ENCODE assay signal across 13 mouse cellular contexts in genomic region chr8:127157087-127157486, GRCm38 (mm10).
DNase-seq lines count a peak whose midpoint lies in the region; ATAC-seq and TF ChIP-seq lines count a peak whose summit lies in the region.
"Had no signal": no experiment of that assay in that cellular context is flagged by ENCODE, and none has a peak within 500 bp of the region (broad histone marks: within the 10 kb centered on the region; RNA-seq: fewer than 3 reads in every experiment).

No protein-coding gene starts in this region.

- WGBS in lung, postnatal 0 days, result 35% methylated on average over 8 of the region's 8 CpGs
- WGBS in heart, embryonic 14.5 days, result 18% methylated on average over 8 of the region's 8 CpGs
- 71% methylated on average over 8 of the region's 8 CpGs for WGBS in midbrain, embryonic 16.5 days
- WGBS in forebrain, postnatal 0 days, result 44% methylated on average over 8 of the region's 8 CpGs

- no peaks in the 10 kb centered on the region for H3K9me3 ChIP-seq in lung, postnatal 0 days (ENCODE audit: low read length)
- H3K9me3 ChIP-seq in heart, embryonic 14.5 days (ENCODE audit: control insufficient read depth, low read length), result no peaks in the 10 kb centered on the region
- H3K9me3 ChIP-seq in midbrain, embryonic 16.5 days (replicated peaks; ENCODE audit: control insufficient read depth, low read length, poor library complexity, severe bottlenecking), result no peaks in the 10 kb centered on the region
- H3K9me3 ChIP-seq in forebrain, postnatal 0 days (ENCODE audit: low read length), result no peaks in the 10 kb centered on the region
- H3K9me3 ChIP-seq: hindbrain, embryonic 10.5 days; intestine, embryonic 15.5 days; midbrain, embryonic 12.5 days had no signal

- no peaks in the 10 kb centered on the region for H3K36me3 ChIP-seq in lung, postnatal 0 days (ENCODE audit: insufficient read depth, low read length)
- no peaks in the 10 kb centered on the region for H3K36me3 ChIP-seq in heart, embryonic 14.5 days (ENCODE audit: control insufficient read depth, insufficient read depth, low read length)
- no peaks in the 10 kb centered on the region for H3K36me3 ChIP-seq in midbrain, embryonic 16.5 days (ENCODE audit: control insufficient read depth, insufficient read depth, low read length)
- H3K36me3 ChIP-seq in forebrain, postnatal 0 days (ENCODE audit: insufficient read depth), result no peaks in the 10 kb centered on the region
- H3K36me3 ChIP-seq: intestine, embryonic 15.5 days; midbrain, embryonic 12.5 days had no signal

- no peaks in the 10 kb centered on the region for H3K27me3 ChIP-seq in lung, postnatal 0 days (replicated peaks; ENCODE audit: insufficient read depth, low read length)
- no peaks in the 10 kb centered on the region for H3K27me3 ChIP-seq in heart, embryonic 14.5 days (ENCODE audit: control insufficient read depth, insufficient read depth, low read length)
- H3K27me3 ChIP-seq in midbrain, embryonic 16.5 days (ENCODE audit: control insufficient read depth, insufficient read depth, low read depth, low read length), result no peaks in the 10 kb centered on the region
- H3K27me3 ChIP-seq in forebrain, postnatal 0 days (ENCODE audit: insufficient read depth, low read length), result no peaks in the 10 kb centered on the region
- H3K27me3 ChIP-seq: intestine, embryonic 15.5 days; midbrain, embryonic 12.5 days had no signal

- no peak for TF ChIP-seq CTCF in gastrocnemius, adult 2 months (IDR thresholded peaks at IDR 0.05)
- no peak for TF ChIP-seq CTCF in lung, postnatal 0 days (IDR thresholded peaks at IDR 0.05)
- TF ChIP-seq CTCF in forebrain, postnatal 0 days (IDR thresholded peaks at IDR 0.05; ENCODE audit: low read depth), result no peak

- ATAC-seq in lung, postnatal 0 days, result no peak
- no peak for ATAC-seq in heart, embryonic 14.5 days (ENCODE audit: insufficient number of reproducible peaks, insufficient read depth, low FRiP score, low read depth)
- no peak for ATAC-seq in midbrain, embryonic 16.5 days
- ATAC-seq in forebrain, postnatal 0 days, result no peak
- ATAC-seq: intestine, embryonic 15.5 days; liver, postnatal 0 days had no signal

- intact Hi-C loops in gastrocnemius, postnatal 14 days (cut with DNase I; ENCODE audit: low total_unique reads), result no loop called here
- intact Hi-C loops in gastrocnemius, adult 2 months (cut with DNase I), result no loop called here

- H3K4me1 ChIP-seq in lung, postnatal 0 days (ENCODE audit: insufficient read depth, low read depth, low read length), result no peaks in the 10 kb centered on the region; the same call in 1 of the 2 replicates
- H3K4me1 ChIP-seq in heart, embryonic 14.5 days (ENCODE audit: control insufficient read depth in 2 of 2, insufficient read depth in 2 of 2, low read length in 2 of 2), result peaks cover 7 to 34% of the 10 kb centered on the region in 2 experiments
- no peaks in the 10 kb centered on the region for H3K4me1 ChIP-seq in midbrain, embryonic 16.5 days (ENCODE audit: control insufficient read depth, insufficient read depth, low read length)
- H3K4me1 ChIP-seq in forebrain, postnatal 0 days (ENCODE audit: insufficient read depth), result no peaks in the 10 kb centered on the region

- no peak overlapping the region for H3K27ac ChIP-seq in gastrocnemius, adult 2 months
- H3K27ac ChIP-seq in lung, postnatal 0 days (ENCODE audit: low read length), result no peak overlapping the region
- H3K27ac ChIP-seq in heart, embryonic 14.5 days (replicated peaks in 1 of 2; ENCODE audit: control insufficient read depth in 1 of 2, insufficient read depth in 1 of 2, low read depth in 2 of 2, low read length in 2 of 2), result peak overlapping the region in 1 of 2 experiments; percentile 53; a peak in 1 of 4 replicates
- H3K27ac ChIP-seq in midbrain, embryonic 16.5 days (ENCODE audit: low read length), result no peak overlapping the region
- H3K27ac ChIP-seq in forebrain, postnatal 0 days (ENCODE audit: low read depth, low read length), result no peak overlapping the region
- H3K27ac ChIP-seq: hindbrain, embryonic 10.5 days; intestine, embryonic 15.5 days; midbrain, embryonic 12.5 days had no signal

- H3K4me3 ChIP-seq in gastrocnemius, adult 2 months, result no peak overlapping the region
- no peak overlapping the region for H3K4me3 ChIP-seq in lung, postnatal 0 days (ENCODE audit: low read depth, low read length)
- no peak overlapping the region for H3K4me3 ChIP-seq in heart, embryonic 14.5 days (ENCODE audit: control insufficient read depth in 1 of 2, insufficient read depth in 1 of 2, low read depth in 1 of 2, low read length in 2 of 2)
- H3K4me3 ChIP-seq in midbrain, embryonic 16.5 days (ENCODE audit: low read depth, low read length), result no peak overlapping the region
- H3K4me3 ChIP-seq in forebrain, postnatal 0 days (ENCODE audit: low read depth, low read length), result no peak overlapping the region
- H3K4me3 ChIP-seq: hindbrain, embryonic 10.5 days; intestine, embryonic 15.5 days; midbrain, embryonic 12.5 days had no signal

- TF ChIP-seq EP300 in lung, postnatal 0 days (IDR thresholded peaks at IDR 0.05), result no peak

- H3K9ac ChIP-seq in lung, postnatal 0 days (replicated peaks; ENCODE audit: low read depth), result no peak overlapping the region
- H3K9ac ChIP-seq in heart, embryonic 14.5 days (ENCODE audit: low read length), result no peak overlapping the region
- no peak overlapping the region for H3K9ac ChIP-seq in midbrain, embryonic 16.5 days (ENCODE audit: low read depth, low read length)
- no peak overlapping the region for H3K9ac ChIP-seq in forebrain, postnatal 0 days
- H3K9ac ChIP-seq: intestine, embryonic 15.5 days; liver, postnatal 0 days; midbrain, embryonic 12.5 days had no signal

- H3K4me2 ChIP-seq in lung, postnatal 0 days (replicated peaks; ENCODE audit: low read depth, low read length), result no peak overlapping the region
- H3K4me2 ChIP-seq in heart, embryonic 14.5 days (ENCODE audit: low read length), result peak overlapping the region; percentile 14
- H3K4me2 ChIP-seq in midbrain, embryonic 16.5 days (ENCODE audit: low read length), result no peak overlapping the region
- no peak overlapping the region for H3K4me2 ChIP-seq in forebrain, postnatal 0 days (ENCODE audit: low read depth)
- H3K4me2 ChIP-seq: intestine, embryonic 15.5 days; midbrain, embryonic 12.5 days had no signal

- peak; percentile 18 for DNase-seq in gastrocnemius, postnatal 14 days
- no peak for DNase-seq in gastrocnemius, adult 2 months
- peak; percentile 55 for DNase-seq in lung, postnatal 0 days (ENCODE audit: low spot score)
- DNase-seq in lung, postnatal 25 days (ENCODE audit: low spot score), result no peak
- DNase-seq in ovary, postnatal 36 days (ENCODE audit: low spot score), result peak; percentile 20
- no peak for DNase-seq in forebrain, postnatal 0 days
- DNase-seq: liver, postnatal 0 days; retina, postnatal 1 day had no signal

Comparison
In these comparisons a context has a peak if more than half of its experiments do, and no peak if none do; other contexts are left out.
1. DNase-seq: peak in gastrocnemius, postnatal 14 days (single experiment), lung, postnatal 0 days (single experiment) and ovary, postnatal 36 days (single experiment); none in gastrocnemius, adult 2 months (single experiment), lung, postnatal 25 days (single experiment) and forebrain, postnatal 0 days (single experiment).